Comparison of ENCODE assay signal across 13 mouse cellular contexts in the genomic region with DNA sequence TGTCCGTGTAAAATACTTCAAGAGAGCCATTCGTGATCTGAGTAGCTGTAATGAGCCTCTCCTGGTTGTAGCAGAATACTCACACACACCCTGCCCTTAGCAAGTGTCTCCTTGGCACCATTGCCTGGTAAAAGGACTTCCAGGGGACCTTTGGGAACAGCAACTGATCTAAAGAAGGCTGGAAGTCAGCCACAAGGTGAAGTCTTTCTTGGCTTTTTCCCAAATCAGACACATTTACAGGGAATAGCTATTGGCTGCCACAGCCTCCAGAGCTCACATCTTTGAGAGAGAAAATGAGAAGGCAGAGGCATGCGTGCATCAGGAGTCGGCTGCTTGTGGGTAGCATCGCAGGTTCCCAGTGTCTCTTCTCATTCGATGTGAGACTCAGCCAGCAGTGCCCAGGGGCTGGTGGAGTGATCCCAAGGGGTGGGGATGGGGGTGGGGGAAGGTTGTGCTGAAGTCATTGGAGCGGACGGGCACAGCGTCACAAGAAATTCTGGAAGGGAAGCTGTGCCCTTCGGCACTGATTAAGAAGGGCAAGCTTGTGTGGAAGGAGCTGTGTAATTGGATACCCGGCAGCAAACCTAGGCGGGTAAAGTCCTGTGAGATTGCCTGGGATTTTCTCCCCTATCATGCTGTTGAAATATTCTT.
DNase-seq lines count a peak whose midpoint lies in the region; ATAC-seq and TF ChIP-seq lines count a peak whose summit lies in the region.
"Had no signal": no experiment of that assay in that cellular context is flagged by ENCODE, and none has a peak within 500 bp of the region (broad histone marks: within the 10 kb centered on the region; RNA-seq: fewer than 3 reads in every experiment).

No protein-coding gene starts in this region.

- no peak for TF ChIP-seq EP300 in lung, postnatal 0 days (IDR thresholded peaks at IDR 0.05)

- peak; percentile 36; the same call in 1 of the 2 replicates for ATAC-seq in lung, postnatal 0 days
- peak; percentile 51; the same call in 1 of the 2 replicates for ATAC-seq in hindbrain, embryonic 15.5 days (ENCODE audit: low FRiP score, low read depth)
- no peak for ATAC-seq in liver, embryonic 12.5 days
- ATAC-seq: activated CD4-positive, CD25-positive, alpha-beta regulatory T cell, adult 4 months; CD4-positive, CD25-positive, alpha-beta regulatory T cell, adult 4 months had no signal

- intact Hi-C loops in heart, postnatal 10 days (cut with DNase I): loop anchor here (5.0 kb wide), 2 partner anchors 128 to 227 kb away; partner anchors contain the start of gene Pten

- no peaks in the 10 kb centered on the region; the same call in 1 of the 2 replicates for H3K4me1 ChIP-seq in lung, postnatal 0 days (ENCODE audit: insufficient read depth, low read depth, low read length)
- H3K4me1 ChIP-seq in lung, adult 2 months (ENCODE audit: control insufficient read depth, insufficient read depth, low read length): peaks cover 6% of the 10 kb centered on the region
- 0 out of 2 replicates have a peak, but pooled peaks cover 4% of the 10 kb centered on the region for H3K4me1 ChIP-seq in hindbrain, embryonic 15.5 days (replicated peaks)
- H3K4me1 ChIP-seq in liver, embryonic 12.5 days: no peaks in the 10 kb centered on the region

- H3K4me2 ChIP-seq in lung, postnatal 0 days (replicated peaks; ENCODE audit: low read depth, low read length): no peak overlapping the region
- H3K4me2 ChIP-seq in hindbrain, embryonic 15.5 days: peak overlapping the region; percentile 22; the same call in 1 of the 2 replicates
- no peak overlapping the region for H3K4me2 ChIP-seq in liver, embryonic 12.5 days

- H3K27ac ChIP-seq in lung, postnatal 0 days (ENCODE audit: low read length): 0 out of 2 replicates have a peak overlapping the region, but pooled peaks have one; percentile 20
- no peak overlapping the region for H3K27ac ChIP-seq in hindbrain, embryonic 15.5 days (replicated peaks)
- no peak overlapping the region for H3K27ac ChIP-seq in liver, embryonic 12.5 days
- H3K27ac ChIP-seq: layer of hippocampus, adult 2 months had no signal

- H3K4me3 ChIP-seq in lung, postnatal 0 days (ENCODE audit: low read depth, low read length): no peak overlapping the region
- no peak overlapping the region for H3K4me3 ChIP-seq in lung, adult 2 months (replicated peaks; ENCODE audit: extremely low read depth, low read depth, low read length)
- H3K4me3 ChIP-seq in hindbrain, embryonic 15.5 days: no peak overlapping the region
- H3K4me3 ChIP-seq in liver, embryonic 12.5 days: no peak overlapping the region
- H3K4me3 ChIP-seq: layer of hippocampus, adult 2 months had no signal

- no peaks in the 10 kb centered on the region for H3K9me3 ChIP-seq in lung, postnatal 0 days (ENCODE audit: low read length)
- no peaks in the 10 kb centered on the region for H3K9me3 ChIP-seq in hindbrain, embryonic 15.5 days
- no peaks in the 10 kb centered on the region for H3K9me3 ChIP-seq in liver, embryonic 12.5 days (replicated peaks)

- H3K36me3 ChIP-seq in lung, postnatal 0 days (ENCODE audit: insufficient read depth, low read length): no peaks in the 10 kb centered on the region
- H3K36me3 ChIP-seq in hindbrain, embryonic 15.5 days: no peaks in the 10 kb centered on the region
- H3K36me3 ChIP-seq in liver, embryonic 12.5 days: no peaks in the 10 kb centered on the region

- 40% methylated on average over 12 of the region's 12 CpGs for WGBS in lung, postnatal 0 days
- 50% methylated on average over 12 of the region's 12 CpGs for WGBS in lung, adult 2 months
- WGBS in hindbrain, embryonic 15.5 days: 44% methylated on average over 12 of the region's 12 CpGs
- WGBS in liver, embryonic 12.5 days (ENCODE audit: insufficient replicate concordance): 58% methylated on average over 12 of the region's 12 CpGs

- H3K27me3 ChIP-seq in lung, postnatal 0 days (replicated peaks; ENCODE audit: insufficient read depth, low read length): no peaks in the 10 kb centered on the region
- H3K27me3 ChIP-seq in hindbrain, embryonic 15.5 days: no peaks in the 10 kb centered on the region
- H3K27me3 ChIP-seq in liver, embryonic 12.5 days (replicated peaks): no peaks in the 10 kb centered on the region

- no peak for TF ChIP-seq POLR2A in lung, adult 2 months (IDR thresholded peaks at IDR 0.05; ENCODE audit: borderline replicate concordance, extremely low read depth, low read depth, low read length)

- H3K9ac ChIP-seq in lung, postnatal 0 days (replicated peaks; ENCODE audit: low read depth): no peak overlapping the region
- no peak overlapping the region for H3K9ac ChIP-seq in hindbrain, embryonic 15.5 days
- H3K9ac ChIP-seq in liver, embryonic 12.5 days: no peak overlapping the region

- DNase-seq in heart, adult 11 months: peak; percentile 88
- no peak for DNase-seq in heart, postnatal 10 days
- DNase-seq in lung, postnatal 0 days (ENCODE audit: low spot score): no peak
- DNase-seq in lung, adult 2 months: no peak
- peak; percentile 27 for DNase-seq in retina, embryonic 14.5 days (ENCODE audit: low spot score)
- DNase-seq in natural killer cell, adult 2 months (ENCODE audit: low spot score in 2 of 2): no peak
- DNase-seq: right cerebral cortex, postnatal 25 days; thymus, postnatal 4 days had no signal

- TF ChIP-seq CTCF in lung, postnatal 0 days (IDR thresholded peaks at IDR 0.05): no peak
- TF ChIP-seq CTCF in lung, adult 2 months (IDR thresholded peaks at IDR 0.05; ENCODE audit: insufficient read depth, low read length): no peak

Comparison
In these comparisons a context has a peak if more than half of its experiments do, and no peak if none do; other contexts are left out.
1. DNase-seq: peak in heart, adult 11 months (single experiment) and retina, embryonic 14.5 days (single experiment); none in heart, postnatal 10 days (0 of 2), lung, postnatal 0 days (single experiment), lung, adult 2 months (single experiment) and natural killer cell, adult 2 months (0 of 2).